Mouse (Mus musculus) macrophage (primary cell): ENCODE data around the gene Dnajc5. TPM values are rescaled to one million over a fixed set of nuclear protein-coding genes. Genes with fewer than 3 reads are reported as not detected.
A peak's percentile ranks its signal among the peaks of the same experiment; 100 is the strongest.

ENCODE experiments used
- H3K27ac ChIP-seq: fragments of 350-480 bp; formaldehyde crosslinking; 2 replicates; pipeline ENCODE4 v1.9.0; 2021
- H3K36me3 ChIP-seq: fragments of 350-480 bp; formaldehyde crosslinking; 2 replicates; pipeline ENCODE4 v1.9.0; 2021; ENCODE audit errors: inconsistent target
- H3K4me3 ChIP-seq: fragments of 350-480 bp; formaldehyde crosslinking; 2 replicates; pipeline ENCODE4 v1.9.0; 2021; ENCODE audit errors: inconsistent target
- H3K79me2 ChIP-seq: fragments of 350-480 bp; formaldehyde crosslinking; 2 replicates; pipeline ENCODE4 v1.9.0; 2021; ENCODE audit errors: inconsistent target
- WGBS: methylation state at CpG from one replicate; pipeline ENCODE4 v1.1.7; 2026; ENCODE audit warnings: inconsistent platforms; ENCODE audit not compliant: missing documents; 5-methylcytosine and 5-hydroxymethylcytosine counted together
- polyA plus RNA-seq: library from polyadenylated mRNA; stranded (reverse); fragments of 250-400 nt; gene quantifications from 3 replicates; pipeline ENCODE4 v1.2.4, GENCODE M21; 2018; ENCODE audit warnings: inconsistent platforms

Dnajc5 gene
- polyA plus RNA-seq, 1 experiment from 2014 or later, result 50.7 TPM

- Histone ChIP-seq H3K79me2 (peaks cover 94% of the 10 kb centered on the region), H3K4me3 (no peak overlapping the region), H3K36me3 (no peaks in the 10 kb centered on the region; the same call in 1 of the 2 replicates), H3K27ac (peak overlapping the region; percentile 79)
- WGBS, result 15% methylated on average over 2 of the region's 2 CpGs
These were observed 16.1 kb downstream of the Dnajc5 start for GRCm38 (mm10) chr2:181536410-181536809.

DNA sequence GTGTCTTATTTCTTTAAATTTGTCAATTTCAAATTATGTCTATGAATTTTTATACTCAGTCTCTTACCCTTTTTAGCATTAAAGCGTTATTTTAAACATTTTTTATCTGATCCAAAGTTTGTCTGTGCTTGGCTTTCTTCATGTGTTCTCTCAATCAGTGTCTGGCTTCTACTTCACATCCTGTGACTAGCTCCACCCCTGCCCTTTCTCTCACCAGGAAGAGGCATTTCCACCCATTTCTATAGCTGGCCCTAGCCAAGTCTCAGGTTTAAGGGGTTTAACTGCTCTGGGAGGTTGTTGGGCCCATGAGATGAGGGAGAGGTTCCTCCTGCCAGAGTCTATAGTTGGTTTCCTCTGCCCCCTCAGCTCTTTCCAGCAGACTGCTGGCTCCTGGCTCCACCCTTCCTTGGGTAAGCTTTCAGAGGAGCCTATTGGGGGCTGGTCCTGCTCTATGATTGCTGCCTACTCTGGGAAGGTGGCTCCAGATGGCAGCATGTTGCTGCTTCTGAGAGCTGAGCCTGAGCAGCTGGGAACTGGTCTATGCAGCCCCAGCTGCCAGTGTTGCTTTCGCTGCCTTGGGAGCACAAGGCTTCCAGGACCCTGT, 17.3 kb downstream of the Dnajc5 start:
- WGBS, result 39% methylated on average over 2 of the region's 2 CpGs
- H3K27ac ChIP-seq, result peak overlapping the region; percentile 79
- peaks cover 93% of the 10 kb centered on the region for H3K79me2 ChIP-seq
- H3K36me3 ChIP-seq, result no peaks in the 10 kb centered on the region; the same call in 1 of the 2 replicates
- no peak overlapping the region for H3K4me3 ChIP-seq

GRCm38 (mm10) chr2:181541761-181542380, 21.6 kb downstream of the Dnajc5 start:
- H3K4me3 ChIP-seq, result no peak overlapping the region
- peaks cover 99% of the 10 kb centered on the region for H3K79me2 ChIP-seq
- peaks cover 7% of the 10 kb centered on the region for H3K36me3 ChIP-seq
- 36% methylated on average over 6 of the region's 6 CpGs for WGBS
- H3K27ac ChIP-seq, result peak overlapping the region; percentile 28

DNA sequence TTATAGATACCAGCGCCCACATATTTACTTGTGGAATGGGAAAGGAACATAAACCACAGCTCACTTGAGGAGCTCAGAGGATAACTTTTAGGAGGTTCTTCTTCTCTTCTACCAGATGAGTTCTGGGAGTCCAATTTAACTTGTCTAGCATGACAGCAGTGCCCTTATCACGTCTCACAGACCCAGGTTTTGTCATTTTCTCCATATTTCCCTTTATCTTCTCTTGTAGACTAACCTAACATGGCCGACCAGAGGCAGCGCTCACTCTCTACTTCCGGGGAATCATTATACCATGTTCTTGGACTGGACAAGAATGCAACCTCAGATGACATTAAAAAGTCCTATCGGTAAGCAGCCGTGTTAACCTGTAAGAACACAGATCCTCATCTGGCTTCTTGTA, 25.9 kb downstream of the Dnajc5 start:
- peaks cover 76% of the 10 kb centered on the region for H3K79me2 ChIP-seq

GRCm38 (mm10) chr2:181548227-181548626, 27.9 kb downstream of the Dnajc5 start:
- Histone ChIP-seq H3K4me3 (no peak overlapping the region), H3K27ac (peak overlapping the region; percentile 45), H3K79me2 (peaks cover 57% of the 10 kb centered on the region), H3K36me3 (peaks cover 47% of the 10 kb centered on the region)
- 0% methylated on average over 1 of the region's 1 CpGs for WGBS

More for the DNA sequence above, 25.9 kb downstream of the Dnajc5 start:
- H3K4me3 ChIP-seq, result no peak overlapping the region
- H3K36me3 ChIP-seq, result peaks cover 34% of the 10 kb centered on the region
- WGBS, result 96% methylated on average over 7 of the region's 7 CpGs
- no peak overlapping the region for H3K27ac ChIP-seq

DNA sequence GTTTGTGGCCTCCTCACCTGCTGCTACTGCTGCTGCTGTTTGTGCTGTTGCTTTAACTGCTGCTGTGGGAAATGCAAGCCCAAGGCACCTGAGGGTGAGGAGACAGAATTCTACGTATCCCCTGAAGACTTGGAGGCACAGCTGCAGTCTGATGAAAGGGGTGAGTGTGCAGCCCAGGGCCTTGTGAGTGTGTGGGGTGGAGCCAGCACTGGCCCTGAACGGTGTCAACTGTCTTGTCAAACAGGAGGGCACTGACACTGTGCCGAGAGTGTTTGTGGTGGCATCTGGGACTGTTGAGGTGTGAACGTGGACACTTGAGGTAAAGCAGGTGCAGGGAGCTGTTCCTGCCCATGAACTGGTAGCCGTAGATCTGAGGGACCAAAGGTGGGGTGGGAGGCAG, 28.4 kb downstream of the Dnajc5 start:
- H3K27ac ChIP-seq, result peak overlapping the region; percentile 45
- no peak overlapping the region for H3K4me3 ChIP-seq
- peaks cover 52% of the 10 kb centered on the region for H3K79me2 ChIP-seq
- 69% methylated on average over 5 of the region's 5 CpGs for WGBS
- peaks cover 47% of the 10 kb centered on the region for H3K36me3 ChIP-seq

GRCm38 (mm10) chr2:181550233-181550632, 29.9 kb downstream of the Dnajc5 start:
- H3K36me3 ChIP-seq, result peaks cover 47% of the 10 kb centered on the region

DNA sequence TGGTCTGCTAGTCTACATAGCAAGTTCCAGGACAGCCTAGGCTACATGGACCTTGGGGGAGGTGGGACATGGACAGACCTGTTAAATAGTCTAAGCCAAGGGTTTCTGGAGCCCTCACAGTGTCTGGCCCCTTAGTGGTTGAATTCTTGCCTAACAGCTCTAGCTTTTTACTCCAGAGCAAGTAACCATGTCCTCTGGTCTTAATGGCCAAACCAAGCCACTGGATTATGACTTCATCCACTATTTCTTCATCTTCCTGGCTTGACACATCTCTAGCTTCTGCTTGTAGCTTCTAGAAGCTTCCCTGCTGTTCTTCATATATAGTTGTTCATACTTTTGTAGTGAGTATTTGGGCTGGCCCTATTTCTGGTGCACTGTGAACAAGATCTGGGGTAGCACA, 33.5 kb downstream of the Dnajc5 start:
- Histone ChIP-seq H3K79me2 (peaks cover 15% of the 10 kb centered on the region; the same call in 1 of the 2 replicates), H3K27ac (no peak overlapping the region), H3K4me3 (no peak overlapping the region), H3K36me3 (peaks cover 34% of the 10 kb centered on the region)

More at GRCm38 (mm10) chr2:181550233-181550632, 29.9 kb downstream of the Dnajc5 start:
- Histone ChIP-seq H3K27ac (no peak overlapping the region), H3K79me2 (peaks cover 36% of the 10 kb centered on the region), H3K4me3 (no peak overlapping the region)
- WGBS, result 95% methylated on average over 2 of the region's 2 CpGs

- 100% methylated on average over 3 of the region's 3 CpGs for WGBS
- peaks cover 35% of the 10 kb centered on the region for H3K36me3 ChIP-seq
- no peak overlapping the region for H3K27ac ChIP-seq
- H3K79me2 ChIP-seq, result no peaks in the 10 kb centered on the region
- H3K4me3 ChIP-seq, result no peak overlapping the region
These were observed 47.1 kb downstream of the Dnajc5 start for GRCm38 (mm10) chr2:181567338-181567737.

GRCm38 (mm10) chr2:181568272-181569008, 48.2 kb downstream of the Dnajc5 start:
- no peak overlapping the region for H3K27ac ChIP-seq
- H3K36me3 ChIP-seq, result peaks cover 46% of the 10 kb centered on the region
- no peak overlapping the region for H3K4me3 ChIP-seq
- H3K79me2 ChIP-seq, result no peaks in the 10 kb centered on the region
- WGBS, result 78% methylated on average over 7 of the region's 7 CpGs

DNA sequence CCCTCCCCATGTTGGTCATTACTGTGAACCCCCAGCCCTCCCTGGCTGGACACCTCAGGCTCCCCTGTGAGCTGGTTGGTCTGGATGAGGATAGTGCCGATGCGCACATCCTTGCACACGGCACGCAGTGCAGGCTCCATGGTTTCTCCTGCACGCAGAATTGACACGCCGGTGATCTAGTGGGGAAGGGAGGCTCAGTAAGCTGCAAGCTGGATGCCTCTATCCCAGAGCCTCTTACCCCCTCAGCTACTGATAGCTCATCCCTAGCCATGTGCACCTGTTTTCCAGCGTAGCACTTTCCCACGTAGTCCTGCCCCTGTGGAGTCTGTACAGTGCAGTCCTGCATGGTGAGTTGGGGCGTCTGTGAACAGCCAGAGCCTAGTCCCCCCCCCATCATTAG, 49.6 kb downstream of the Dnajc5 start:
- H3K27ac ChIP-seq, result no peak overlapping the region
- no peaks in the 10 kb centered on the region for H3K79me2 ChIP-seq
- peaks cover 61% of the 10 kb centered on the region for H3K36me3 ChIP-seq
- WGBS, result 85% methylated on average over 10 of the region's 10 CpGs
- H3K4me3 ChIP-seq, result no peak overlapping the region

GRCm38 (mm10) chr2:181570375-181570774, 50.1 kb downstream of the Dnajc5 start:
- Histone ChIP-seq H3K36me3 (peaks cover 62% of the 10 kb centered on the region), H3K4me3 (no peak overlapping the region), H3K27ac (no peak overlapping the region), H3K79me2 (no peaks in the 10 kb centered on the region)
- over 99% methylated on average over 8 of the region's 8 CpGs for WGBS

DNA sequence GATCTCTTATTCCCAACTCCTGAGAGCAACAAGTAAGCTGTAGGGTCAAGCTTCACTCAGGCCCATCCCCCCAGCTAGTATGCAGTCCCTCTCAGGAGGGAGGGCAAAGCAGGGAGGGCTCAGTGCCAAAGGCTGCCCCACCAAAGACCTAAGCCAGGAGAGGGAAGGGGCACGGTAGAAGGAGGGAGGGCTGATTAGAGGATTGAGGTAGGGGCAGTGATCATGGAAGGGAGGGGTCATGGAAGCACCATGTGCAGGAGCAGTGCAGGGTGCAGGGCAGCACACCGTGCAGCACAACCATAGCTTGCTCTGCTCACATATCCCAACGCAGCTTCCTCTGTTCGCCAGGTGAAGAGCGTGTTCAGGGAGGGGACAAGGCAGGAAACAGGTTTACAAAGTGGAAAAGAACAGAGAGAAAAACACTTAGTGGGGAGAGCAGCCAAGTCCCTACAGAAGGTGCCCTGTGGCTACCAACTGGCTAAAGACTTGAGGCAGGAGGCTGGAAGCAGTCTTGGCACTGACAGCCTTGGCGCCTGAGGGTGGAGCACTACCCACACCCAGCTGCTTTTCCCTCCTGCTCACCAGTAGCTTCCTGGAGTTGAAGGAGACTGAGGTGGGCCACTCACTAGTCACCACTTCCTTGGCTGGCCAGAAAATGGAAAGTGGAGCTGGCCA, 50.8 kb downstream of the Dnajc5 start:
- no peak overlapping the region for H3K27ac ChIP-seq
- 71% methylated on average over 5 of the region's 6 CpGs for WGBS
- H3K4me3 ChIP-seq, result no peak overlapping the region
- peaks cover 4% of the 10 kb centered on the region; the same call in 1 of the 2 replicates for H3K79me2 ChIP-seq
- H3K36me3 ChIP-seq, result peaks cover 58% of the 10 kb centered on the region

- peaks cover 14% of the 10 kb centered on the region; the same call in 1 of the 2 replicates for H3K79me2 ChIP-seq
- no peak overlapping the region for H3K27ac ChIP-seq
- H3K36me3 ChIP-seq, result peaks cover 56% of the 10 kb centered on the region
- 96% methylated on average over 11 of the region's 11 CpGs for WGBS
- no peak overlapping the region for H3K4me3 ChIP-seq
These were observed 51.8 kb downstream of the Dnajc5 start for GRCm38 (mm10) chr2:181571941-181572670.
